Mouse (Mus musculus) heart, adult 8-10 months (tissue): ENCODE results near the gene Tmem178. TPM values are rescaled to one million over a fixed set of nuclear protein-coding genes. Genes with fewer than 3 reads are reported as not detected.

ENCODE experiments used
- DNase-seq: peaks from one replicate; pipeline ENCODE4 v3.0.0; 2022; ENCODE audit warnings: low spot score
- total RNA-seq, 4 experiments: library from RNA; stranded (reverse); gene quantifications; 2 replicates each; pipeline ENCODE4 v1.2.4; 2022

Tmem178 gene
- total RNA-seq, 4 experiments from 2014 or later: 0.16 to 0.56 (median 0.30) TPM

DNA sequence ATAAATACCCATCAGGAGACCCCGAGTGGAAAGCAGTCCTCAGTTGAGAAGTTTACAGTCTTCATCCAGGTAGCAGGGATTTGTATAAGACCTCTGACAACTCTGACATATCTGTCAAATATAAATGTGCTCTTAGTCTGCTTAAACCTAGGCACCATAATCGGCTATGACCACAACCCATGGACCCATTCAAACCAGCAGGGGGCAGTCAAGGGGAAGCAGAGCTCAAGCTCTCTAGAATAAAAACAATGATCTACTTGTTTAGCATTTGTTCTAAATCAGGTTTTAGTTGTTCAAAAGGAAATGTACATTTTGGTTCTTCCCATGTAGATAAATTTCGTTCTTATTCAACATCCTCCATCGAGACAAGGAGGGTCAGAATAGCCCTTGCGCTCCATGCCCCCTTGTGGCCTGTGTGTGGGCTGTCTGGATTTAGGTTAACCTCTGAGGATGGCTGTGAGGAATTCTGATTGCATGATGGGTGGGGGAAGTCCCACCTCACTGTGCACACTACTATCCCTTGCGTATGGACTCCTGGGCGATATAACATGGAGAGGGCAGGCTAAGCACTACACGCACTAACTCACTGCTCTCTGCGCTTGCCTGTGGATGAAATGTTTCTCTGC, 101.2 kb downstream of the Tmem178 start:
- DNase-seq: no peak

DNA sequence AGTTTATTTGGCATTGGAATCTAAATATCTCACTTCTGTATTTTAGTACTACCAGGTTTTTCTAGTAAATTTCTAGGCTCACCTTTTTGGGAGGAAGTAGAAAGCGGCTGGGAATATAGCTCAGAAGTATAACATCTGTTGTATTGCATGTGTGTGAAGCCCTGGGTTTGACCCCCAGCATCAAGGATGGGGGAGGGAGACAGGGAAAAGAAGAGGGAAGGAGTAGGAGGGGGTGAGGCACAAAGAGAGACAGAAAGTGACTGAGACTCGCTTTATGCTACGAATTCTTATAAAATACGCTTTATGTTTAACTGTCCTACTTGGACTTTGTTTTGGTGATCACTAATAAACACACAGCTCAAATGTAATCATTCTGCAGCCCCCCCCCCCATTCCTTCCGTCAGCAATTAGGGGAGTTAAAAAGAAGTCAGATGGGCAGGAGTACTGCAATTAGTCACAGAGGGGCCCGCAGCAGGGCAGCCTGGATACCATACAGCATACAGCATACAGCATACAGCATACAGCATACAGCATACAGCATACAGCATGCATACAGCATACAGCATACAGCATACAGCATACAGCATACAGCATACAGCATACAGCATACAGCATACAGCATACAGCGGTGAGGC, 103.6 kb downstream of the Tmem178 start:
- DNase-seq: no peak

Other genes with a start within 250 kb of the Tmem178 start
- gene Map4k3, start 216.1 kb upstream of the Tmem178 start, total RNA-seq: 10 to 100 TPM; 19.3 to 25.2 (median 22.0) TPM
- 1 to 10 TPM; 4.1 to 4.7 (median 4.3) TPM for gene Thumpd2, start 120.5 kb downstream of the Tmem178 start, total RNA-seq